Mouse (Mus musculus) midbrain, postnatal 0 days (tissue): ENCODE measurements around the gene Fis1. TPM values are rescaled to one million over a fixed set of nuclear protein-coding genes. Genes with fewer than 3 reads are reported as not detected.

Experiments
- ATAC-seq: fragments of 200-750 bp; cut with Nextera tagmentation; 2 replicates; pipeline ENCODE4 v1.8.0; 2017; ENCODE audit warnings: moderate number of reproducible peaks, mild to moderate bottlenecking, moderate TSS enrichment, moderate library complexity; ENCODE audit not compliant: low FRiP score
- DNase-seq: peaks from one replicate; pipeline ENCODE4 v3.0.0-alpha.2; 2015; ENCODE audit warnings: low spot score
- H3K27ac ChIP-seq: fragments of 300-500 bp; sonication (generic); 2 replicates; pipeline ENCODE4 v1.5.1; 2014; ENCODE audit warnings: low read depth, mild to moderate bottlenecking, low read length, mixed read lengths
- H3K27me3 ChIP-seq: fragments of 300-500 bp; sonication (generic); 2 replicates; pipeline ENCODE4 v1.6.1; 2014; ENCODE audit warnings: low read length, control low read depth, mixed read lengths; ENCODE audit not compliant: insufficient read depth
- H3K36me3 ChIP-seq: fragments of 300-500 bp; sonication (generic); 2 replicates; pipeline ENCODE4 v1.6.1; 2014; ENCODE audit warnings: low read length, control low read depth, mixed read lengths; ENCODE audit not compliant: insufficient read depth
- H3K4me1 ChIP-seq: fragments of 300-500 bp; sonication (generic); 2 replicates; pipeline ENCODE4 v1.6.1; 2014; ENCODE audit warnings: mild to moderate bottlenecking, control low read depth, antibody characterized with exemption, low read length, mixed read lengths; ENCODE audit not compliant: insufficient read depth
- H3K4me2 ChIP-seq: fragments of 300-500 bp; sonication (generic); 2 replicates; pipeline ENCODE4 v1.6.1; 2014; ENCODE audit warnings: low read depth, mild to moderate bottlenecking, low read length, mixed read lengths; ENCODE audit not compliant: poor library complexity, severe bottlenecking
- H3K4me3 ChIP-seq: fragments of 300-500 bp; sonication (generic); 2 replicates; pipeline ENCODE4 v1.5.1; 2014; ENCODE audit warnings: low read depth, mild to moderate bottlenecking, low read length, moderate library complexity
- H3K9ac ChIP-seq: fragments of 300-500 bp; sonication (generic); replicated peaks from 2 replicates; pipeline ENCODE4 v1.6.1; 2014; ENCODE audit warnings: mild to moderate bottlenecking, low read length, moderate library complexity, mixed read lengths; ENCODE audit not compliant: poor library complexity, severe bottlenecking
- H3K9me3 ChIP-seq: fragments of 300-500 bp; sonication (generic); 2 replicates; pipeline ENCODE4 v1.6.1; 2016; ENCODE audit warnings: low read length, control low read depth
- CTCF ChIP-seq: IDR thresholded peaks from 2 replicates; pipeline ENCODE4 v1.5.1; 2016; ENCODE audit warnings: antibody characterized with exemption, mild to moderate bottlenecking
- WGBS: fragments of 180-500 bp; shearing (Covaris S2); extraction: QIAGEN DNeasy Blood & Tissue Kit; methylation state at CpG from one replicate; pipeline ENCODE4 v1.1.7; 2014; 5-methylcytosine and 5-hydroxymethylcytosine counted together
- polyA plus RNA-seq: library from polyadenylated mRNA; unstranded; fragments of >200 nt; fragmentation: Nextera tagmentation; extraction: Ambion mirVana; gene quantifications from 2 replicates; pipeline ENCODE4 v1.2.1, GENCODE M21; 2015
- total RNA-seq: library from RNA; depleted of rRNA; stranded (reverse); fragments of >200 nt; gene quantifications from 2 replicates; pipeline ENCODE4 v1.2.3, GENCODE M21; 2014

The Fis1 gene
- total and polyA plus RNA-seq, 2 experiments from 2014 or later = 217 to 391 TPM

DNA sequence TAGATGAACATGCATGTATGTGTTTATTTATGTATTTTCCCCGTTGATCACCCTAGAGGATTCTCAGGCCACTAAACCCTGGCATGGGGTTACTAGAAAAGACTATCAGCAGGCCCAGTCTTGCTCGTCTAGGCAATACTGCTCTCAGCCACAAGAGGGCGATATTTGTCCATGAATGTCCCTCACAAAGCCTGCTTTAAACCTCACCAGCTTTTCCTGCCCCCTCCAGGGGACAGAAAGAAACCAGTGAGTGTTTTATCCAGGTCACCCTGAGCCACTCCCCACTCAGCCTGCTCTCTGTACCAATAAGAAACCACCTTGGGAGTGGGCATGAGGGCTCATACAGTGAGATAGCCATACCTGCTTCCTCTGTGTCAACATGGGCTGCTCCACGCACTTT, 24.0 kb upstream of the Fis1 start:
- Histone ChIP-seq H3K9ac (no peak overlapping the region), H3K27ac (peak overlapping the region; percentile 39; the same call in 1 of the 2 replicates), H3K4me1 (peaks cover 3% of the 10 kb centered on the region; the same call in 1 of the 2 replicates), H3K9me3 (no peaks in the 10 kb centered on the region), H3K27me3 (no peaks in the 10 kb centered on the region), H3K36me3 (peaks cover 2% of the 10 kb centered on the region), H3K4me2 (no peak overlapping the region), H3K4me3 (no peak overlapping the region)
- WGBS = 22% methylated on average over 4 of the region's 4 CpGs
- ATAC-seq (peak; percentile 78), DNase-seq (peak; percentile 89)
- TF ChIP-seq CTCF = peak; percentile 97

DNA sequence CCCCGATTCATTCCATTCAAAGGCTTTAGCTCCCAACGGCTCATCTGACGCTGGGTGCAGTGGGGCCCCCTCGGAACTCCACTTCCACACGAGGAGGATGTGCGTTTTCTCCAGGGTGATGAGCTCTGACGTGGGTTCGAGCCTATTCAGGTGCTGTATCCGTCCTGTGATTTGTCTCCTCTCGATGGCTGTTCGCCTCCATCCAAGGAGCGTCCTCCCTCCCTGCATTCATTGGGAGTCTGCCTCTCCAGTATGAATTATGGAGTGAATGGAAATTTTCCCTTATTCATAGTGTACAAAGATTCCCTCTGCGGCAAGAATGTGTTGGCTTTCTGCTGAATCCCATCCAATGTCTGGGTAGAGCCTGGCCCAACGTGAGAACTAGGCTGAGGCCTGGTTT, 21.2 kb upstream of the Fis1 start:
- Histone ChIP-seq H3K9ac (no peak overlapping the region), H3K9me3 (no peaks in the 10 kb centered on the region), H3K27me3 (no peaks in the 10 kb centered on the region), H3K36me3 (peaks cover 8% of the 10 kb centered on the region), H3K4me2 (no peak overlapping the region), H3K4me3 (no peak overlapping the region), H3K4me1 (peaks cover 3% of the 10 kb centered on the region; the same call in 1 of the 2 replicates), H3K27ac (no peak overlapping the region)
- 84% methylated on average over 14 of the region's 14 CpGs for WGBS
- DNase-seq (no peak), ATAC-seq (no peak)
- TF ChIP-seq CTCF = no peak

DNA sequence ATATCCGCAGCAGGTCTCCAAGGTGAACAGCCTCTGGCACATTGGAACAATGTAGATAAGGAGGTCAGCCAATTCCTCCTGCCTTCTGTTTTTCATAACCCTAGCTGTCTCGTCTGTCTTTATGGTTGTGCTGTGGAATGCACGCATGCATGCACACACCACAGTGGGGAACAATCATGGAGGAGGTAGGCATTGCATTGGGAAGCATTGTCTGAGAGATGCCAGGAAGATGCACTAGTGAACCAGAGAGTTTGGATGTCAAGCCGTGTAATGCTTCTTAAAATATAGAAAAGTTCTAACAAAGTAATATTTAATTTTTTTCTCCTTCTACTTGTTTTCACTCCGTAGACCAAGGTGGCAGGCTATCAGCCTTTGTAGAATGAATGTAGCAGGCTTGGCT, 20.1 kb upstream of the Fis1 start:
- no peaks in the 10 kb centered on the region for H3K27me3 ChIP-seq
- H3K4me1 ChIP-seq = peaks cover 3% of the 10 kb centered on the region; the same call in 1 of the 2 replicates
- H3K9me3 ChIP-seq = no peaks in the 10 kb centered on the region
- no peak overlapping the region for H3K4me3 ChIP-seq
- H3K4me2 ChIP-seq = no peak overlapping the region
- 79% methylated on average over 5 of the region's 5 CpGs for whole genome bisulfite sequencing
- no peak overlapping the region for H3K9ac ChIP-seq
- TF ChIP-seq CTCF = no peak
- no peak for DNase-seq
- ATAC-seq = no peak
- H3K36me3 ChIP-seq = peaks cover 8% of the 10 kb centered on the region
- no peak overlapping the region for H3K27ac ChIP-seq

DNA sequence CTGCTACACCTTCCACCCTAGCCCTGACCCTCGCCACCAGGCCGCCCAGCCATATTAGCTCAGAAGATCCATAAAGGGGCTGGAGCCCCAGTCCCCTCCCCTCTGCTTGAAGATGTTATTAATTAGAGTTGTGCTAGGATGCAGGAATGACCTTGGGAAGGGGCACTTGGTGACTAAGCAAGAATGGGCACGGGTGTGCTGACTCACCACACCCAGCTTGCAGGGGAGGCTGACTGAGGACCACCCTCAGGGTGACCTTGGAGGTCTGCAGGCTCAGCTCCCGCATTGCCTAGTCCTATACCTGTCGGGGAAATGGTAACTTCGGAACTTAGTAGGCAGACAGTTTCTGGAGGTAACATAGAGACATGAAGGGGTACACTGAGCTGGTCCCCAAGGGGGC, 19.1 kb upstream of the Fis1 start:
- no peaks in the 10 kb centered on the region for H3K27me3 ChIP-seq
- TF ChIP-seq CTCF = no peak
- ATAC-seq (no peak), DNase-seq (no peak)
- peaks cover 8% of the 10 kb centered on the region for H3K36me3 ChIP-seq
- H3K4me3 ChIP-seq = no peak overlapping the region
- no peaks in the 10 kb centered on the region for H3K9me3 ChIP-seq
- no peak overlapping the region for H3K9ac ChIP-seq
- no peak overlapping the region for H3K4me2 ChIP-seq
- no peak overlapping the region for H3K27ac ChIP-seq
- WGBS = 88% methylated on average over 6 of the region's 6 CpGs
- peaks cover 3% of the 10 kb centered on the region; the same call in 1 of the 2 replicates for H3K4me1 ChIP-seq

DNA sequence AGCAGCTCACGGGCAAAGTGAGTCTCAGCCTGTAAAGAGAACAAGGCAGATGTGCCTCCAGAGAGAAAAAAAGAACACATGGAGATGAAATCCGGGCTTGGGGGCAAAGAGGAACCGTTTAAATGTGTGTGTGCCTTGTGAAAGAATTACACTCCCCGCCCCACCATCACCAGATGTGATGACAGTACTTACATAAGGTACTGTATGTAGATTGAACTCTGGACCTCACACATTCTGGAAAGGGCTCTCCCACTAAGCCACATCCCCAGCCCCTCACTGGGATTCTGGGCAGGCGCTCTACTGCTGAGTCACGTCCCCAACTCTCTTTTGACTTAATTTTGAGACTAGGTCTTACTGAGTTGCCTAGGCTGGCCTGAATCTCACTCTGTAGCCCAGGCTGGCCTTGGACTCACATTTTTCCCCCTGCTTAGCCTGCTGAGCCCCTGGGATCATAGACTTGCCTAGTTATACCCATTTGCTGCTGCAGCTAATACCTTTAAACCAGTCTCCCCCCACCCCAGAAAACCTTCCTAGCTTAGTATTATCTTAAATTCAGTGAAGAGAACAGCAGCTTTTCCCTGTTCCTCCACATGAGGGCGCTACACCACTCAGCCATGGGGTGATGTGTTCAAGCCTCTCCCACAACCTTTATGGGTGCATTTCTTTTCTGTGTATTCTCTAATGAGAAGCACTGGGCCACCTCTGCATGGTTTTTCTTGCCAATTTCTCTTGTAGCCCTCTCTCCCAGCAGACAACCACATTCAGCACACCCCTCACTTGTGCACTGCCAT, 17.0 kb upstream of the Fis1 start:
- ATAC-seq (no peak), DNase-seq (no peak)
- no peak overlapping the region for H3K9ac ChIP-seq
- H3K4me1 ChIP-seq = no peaks in the 10 kb centered on the region
- H3K36me3 ChIP-seq = peaks cover 8% of the 10 kb centered on the region
- no peak overlapping the region for H3K4me2 ChIP-seq
- peak; percentile 57 for TF ChIP-seq CTCF
- H3K27me3 ChIP-seq = no peaks in the 10 kb centered on the region
- no peak overlapping the region for H3K4me3 ChIP-seq
- H3K27ac ChIP-seq = no peak overlapping the region
- H3K9me3 ChIP-seq = no peaks in the 10 kb centered on the region
- 70% methylated on average over 7 of the region's 7 CpGs for WGBS

DNA sequence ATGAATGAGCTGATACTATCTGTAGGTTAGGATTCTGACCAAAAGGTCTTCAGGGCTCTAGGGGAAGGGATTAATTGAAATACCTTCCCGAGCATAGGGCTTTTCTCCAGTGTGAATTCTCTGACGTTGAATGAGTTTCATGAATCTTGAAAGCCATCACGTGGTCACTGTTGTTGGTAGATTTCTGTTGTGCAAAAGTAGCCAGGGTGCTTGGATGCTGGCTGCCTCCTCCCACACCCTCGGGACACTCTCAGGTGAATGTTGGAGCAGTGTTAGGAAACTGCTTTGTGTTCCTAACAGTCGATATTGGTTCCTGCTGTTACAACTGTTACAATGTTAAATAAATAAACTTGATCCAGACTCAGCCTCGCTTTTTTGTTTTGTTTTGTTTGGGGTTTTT, 16.3 kb upstream of the Fis1 start:
- no peak overlapping the region for H3K4me2 ChIP-seq
- DNase-seq (no peak), ATAC-seq (no peak)
- 83% methylated on average over 6 of the region's 6 CpGs for WGBS
- H3K4me1 ChIP-seq = no peaks in the 10 kb centered on the region
- no peak overlapping the region for H3K4me3 ChIP-seq
- no peaks in the 10 kb centered on the region for H3K27me3 ChIP-seq
- no peak overlapping the region for H3K27ac ChIP-seq
- H3K36me3 ChIP-seq = peaks cover 8% of the 10 kb centered on the region
- H3K9me3 ChIP-seq = no peaks in the 10 kb centered on the region
- no peak for TF ChIP-seq CTCF
- no peak overlapping the region for H3K9ac ChIP-seq
